Mouse (Mus musculus): ENCODE measurements at regions not wholly inside any gene's neighbourhood (a gene's known extent, or its start where the extent isn't known, plus 50 kb on each side); places are given as distances from the start of the nearest gene placed in this dataset.

GRCm38 (mm10) chr1:186261326-186261833, 144.3 kb upstream of the Lyplal1 start:
- H3K27ac ChIP-seq (ENCODE audit: insufficient read depth, low read depth, low read length) = no peak overlapping the region
- H3K4me1 ChIP-seq (ENCODE audit: control insufficient read depth, insufficient read depth, low read length) = no peaks in the 10 kb centered on the region
- TF ChIP-seq CTCF (IDR thresholded peaks at IDR 0.05; ENCODE audit: low read depth, low read length) (no peak), POLR2A (IDR thresholded peaks at IDR 0.05; ENCODE audit: borderline replicate concordance, low read depth, low read length) (no peak)
- no peak overlapping the region for H3K4me3 ChIP-seq (ENCODE audit: insufficient read depth, low read length)

DNA sequence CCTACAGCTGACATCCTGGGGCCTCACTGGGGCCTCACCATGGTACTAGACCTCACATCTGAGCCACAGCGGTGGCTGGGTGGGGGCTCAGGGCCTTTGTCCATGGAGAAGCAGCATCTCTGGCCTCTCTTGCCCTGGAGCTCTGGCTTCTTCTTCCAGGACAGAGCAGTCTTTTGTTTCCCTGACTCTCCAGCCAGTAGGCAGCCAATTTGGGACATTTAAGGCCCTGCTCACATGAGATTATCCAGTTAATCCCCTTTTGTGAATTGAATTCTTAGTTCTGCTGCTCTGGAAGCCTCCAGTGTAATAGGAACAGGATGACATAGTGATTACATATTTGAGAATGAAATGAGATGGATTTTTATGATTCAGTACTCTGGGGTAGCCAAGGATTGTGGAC, 140.5 kb upstream of the Lyplal1 start:
- TF ChIP-seq POLR2A (IDR thresholded peaks at IDR 0.05; ENCODE audit: borderline replicate concordance, low read depth, low read length) (no peak), CTCF (IDR thresholded peaks at IDR 0.05; ENCODE audit: low read depth, low read length) (no peak)
- Histone ChIP-seq H3K4me1 (ENCODE audit: control insufficient read depth, insufficient read depth, low read length) (no peaks in the 10 kb centered on the region), H3K27ac (ENCODE audit: insufficient read depth, low read depth, low read length) (no peak overlapping the region), H3K4me3 (ENCODE audit: insufficient read depth, low read length) (no peak overlapping the region)

DNA sequence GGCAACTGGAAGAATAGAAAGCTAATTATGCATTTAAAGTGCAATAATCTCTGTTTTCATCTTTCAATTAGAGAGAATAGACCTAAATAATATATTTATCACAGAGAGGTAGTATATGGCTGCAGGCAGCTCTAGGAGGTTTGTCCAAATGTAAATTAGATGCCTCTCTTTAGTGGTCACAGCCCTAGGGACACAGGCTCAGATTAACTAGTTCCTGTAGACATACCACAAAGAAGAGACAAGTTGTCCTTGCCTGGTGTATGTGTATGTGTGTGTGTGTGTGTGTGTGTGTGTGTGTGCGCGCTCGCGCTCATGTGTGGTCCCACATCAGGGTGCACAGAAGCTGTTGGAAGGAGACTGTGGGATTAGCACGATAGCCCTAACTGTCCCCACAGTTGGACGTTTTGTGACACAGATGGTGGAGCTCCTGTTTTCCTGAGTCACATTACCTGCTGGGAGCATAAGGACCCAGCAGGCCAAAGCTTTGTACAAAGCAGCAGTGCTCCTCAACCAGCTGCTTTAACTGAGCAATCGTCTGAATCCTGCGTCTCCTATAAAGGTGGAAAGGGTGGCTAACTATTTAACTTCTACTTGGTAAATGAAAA, 138.5 kb upstream of the Lyplal1 start:
- Histone ChIP-seq H3K4me3 (ENCODE audit: insufficient read depth, low read length) (no peak overlapping the region), H3K27ac (ENCODE audit: insufficient read depth, low read depth, low read length) (no peak overlapping the region), H3K4me1 (ENCODE audit: control insufficient read depth, insufficient read depth, low read length) (no peaks in the 10 kb centered on the region)
- TF ChIP-seq POLR2A (IDR thresholded peaks at IDR 0.05; ENCODE audit: borderline replicate concordance, low read depth, low read length) = no peak

- H3K4me3 ChIP-seq (ENCODE audit: insufficient read depth, low read length) = no peak overlapping the region
- TF ChIP-seq CTCF (IDR thresholded peaks at IDR 0.05; ENCODE audit: low read depth, low read length) (no peak), POLR2A (IDR thresholded peaks at IDR 0.05; ENCODE audit: borderline replicate concordance, low read depth, low read length) (no peak)
- H3K4me1 ChIP-seq (ENCODE audit: control insufficient read depth, insufficient read depth, low read length) = no peaks in the 10 kb centered on the region
- H3K27ac ChIP-seq (ENCODE audit: insufficient read depth, low read depth, low read length) = no peak overlapping the region
These were observed 137.4 kb upstream of the Lyplal1 start for GRCm38 (mm10) chr1:186254500-186254899.

GRCm38 (mm10) chr1:186252551-186252950, 135.4 kb upstream of the Lyplal1 start:
- H3K4me1 ChIP-seq (ENCODE audit: control insufficient read depth, insufficient read depth, low read length) = no peaks in the 10 kb centered on the region
- H3K27ac ChIP-seq (ENCODE audit: insufficient read depth, low read depth, low read length) = no peak overlapping the region
- no peak overlapping the region for H3K4me3 ChIP-seq (ENCODE audit: insufficient read depth, low read length)
- TF ChIP-seq CTCF (IDR thresholded peaks at IDR 0.05; ENCODE audit: low read depth, low read length) (no peak), POLR2A (IDR thresholded peaks at IDR 0.05; ENCODE audit: borderline replicate concordance, low read depth, low read length) (no peak)

GRCm38 (mm10) chr1:186250316-186250715, 133.2 kb upstream of the Lyplal1 start:
- no peak for TF ChIP-seq CTCF (IDR thresholded peaks at IDR 0.05; ENCODE audit: low read depth, low read length)
- TF ChIP-seq POLR2A (IDR thresholded peaks at IDR 0.05; ENCODE audit: borderline replicate concordance, low read depth, low read length) = no peak
- H3K4me1 ChIP-seq (ENCODE audit: control insufficient read depth, insufficient read depth, low read length) = no peaks in the 10 kb centered on the region
- no peak overlapping the region for H3K4me3 ChIP-seq (ENCODE audit: insufficient read depth, low read length)

DNA sequence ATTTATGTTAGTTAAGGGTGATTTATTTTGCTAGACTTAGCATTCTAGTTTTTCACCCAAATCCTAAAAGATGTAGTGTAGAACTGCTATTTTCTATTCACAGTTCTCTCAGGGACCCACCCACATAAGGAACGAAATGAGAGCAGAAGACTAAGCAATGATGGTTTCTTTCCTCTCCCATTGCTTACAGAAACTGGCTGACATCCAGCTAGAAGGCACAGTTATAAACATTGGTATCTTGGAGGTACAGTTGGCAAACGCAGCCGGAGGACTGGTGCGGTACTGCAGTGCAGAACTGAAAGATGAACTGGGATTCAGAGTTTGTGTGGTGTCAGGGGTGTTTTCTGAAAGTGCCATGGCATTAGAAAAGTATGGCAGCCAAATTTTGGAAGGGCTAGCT, 132.1 kb upstream of the Lyplal1 start:
- no peak overlapping the region for H3K4me3 ChIP-seq (ENCODE audit: insufficient read depth, low read length)
- H3K27ac ChIP-seq (ENCODE audit: insufficient read depth, low read depth, low read length) = no peak overlapping the region
- no peaks in the 10 kb centered on the region for H3K4me1 ChIP-seq (ENCODE audit: control insufficient read depth, insufficient read depth, low read length)
- TF ChIP-seq POLR2A (IDR thresholded peaks at IDR 0.05; ENCODE audit: borderline replicate concordance, low read depth, low read length) (no peak), CTCF (IDR thresholded peaks at IDR 0.05; ENCODE audit: low read depth, low read length) (no peak)

More at GRCm38 (mm10) chr1:186250316-186250715, 133.2 kb upstream of the Lyplal1 start:
- H3K27ac ChIP-seq (ENCODE audit: insufficient read depth, low read depth, low read length) = no peak overlapping the region

- H3K4me1 ChIP-seq (ENCODE audit: control insufficient read depth, insufficient read depth, low read length) = no peaks in the 10 kb centered on the region
- no peak overlapping the region for H3K27ac ChIP-seq (ENCODE audit: insufficient read depth, low read depth, low read length)
- TF ChIP-seq CTCF (IDR thresholded peaks at IDR 0.05; ENCODE audit: low read depth, low read length) = no peak
- no peak for TF ChIP-seq POLR2A (IDR thresholded peaks at IDR 0.05; ENCODE audit: borderline replicate concordance, low read depth, low read length)
- H3K4me3 ChIP-seq (ENCODE audit: insufficient read depth, low read length) = no peak overlapping the region
These were observed 128.8 kb upstream of the Lyplal1 start for GRCm38 (mm10) chr1:186245723-186246440.

GRCm38 (mm10) chr1:186241112-186241511, 124.0 kb upstream of the Lyplal1 start:
- Histone ChIP-seq H3K4me1 (ENCODE audit: control insufficient read depth, insufficient read depth, low read length) (no peaks in the 10 kb centered on the region), H3K27ac (ENCODE audit: insufficient read depth, low read depth, low read length) (no peak overlapping the region), H3K4me3 (ENCODE audit: insufficient read depth, low read length) (no peak overlapping the region)
- TF ChIP-seq CTCF (IDR thresholded peaks at IDR 0.05; ENCODE audit: low read depth, low read length) (no peak), POLR2A (IDR thresholded peaks at IDR 0.05; ENCODE audit: borderline replicate concordance, low read depth, low read length) (no peak)

DNA sequence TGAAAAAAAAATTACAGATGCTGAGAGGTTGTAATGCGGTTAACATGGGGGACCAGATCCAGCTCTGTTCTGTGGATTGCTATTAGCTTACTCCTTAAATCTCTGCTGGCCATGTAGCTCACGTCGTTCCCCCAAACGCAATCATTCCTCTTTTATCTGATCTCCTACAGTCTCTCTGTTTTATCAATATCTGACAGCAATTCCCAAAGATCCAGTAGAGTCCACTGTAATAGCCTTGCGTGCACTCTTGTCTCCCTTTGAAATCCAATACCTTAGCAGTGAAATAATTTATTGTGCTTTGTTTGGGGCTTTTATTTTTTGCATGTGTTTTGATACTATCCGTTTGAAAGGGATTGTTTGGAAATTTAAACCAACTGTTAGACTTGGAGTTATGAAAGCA, 120.4 kb upstream of the Lyplal1 start:
- Histone ChIP-seq H3K27ac (ENCODE audit: insufficient read depth, low read depth, low read length) (no peak overlapping the region), H3K4me3 (ENCODE audit: insufficient read depth, low read length) (no peak overlapping the region)
- TF ChIP-seq CTCF (IDR thresholded peaks at IDR 0.05; ENCODE audit: low read depth, low read length) (no peak), POLR2A (IDR thresholded peaks at IDR 0.05; ENCODE audit: borderline replicate concordance, low read depth, low read length) (no peak)

More for the DNA sequence above, 120.4 kb upstream of the Lyplal1 start:
- H3K4me1 ChIP-seq (ENCODE audit: control insufficient read depth, insufficient read depth, low read length) = no peaks in the 10 kb centered on the region
